Mouse (Mus musculus): ENCODE measurements around the gene Calml4. TPM values are rescaled to one million over a fixed set of nuclear protein-coding genes. Genes with fewer than 3 reads are reported as not detected.

The Calml4 gene
- total and polyA plus RNA-seq, 3 experiments, result not detected

GRCm38 (mm10) chr9:62816323-62817098 is 41.4 kb upstream of the Calml4 start (continued):
- TF ChIP-seq SIN3A (IDR thresholded peaks at IDR 0.05; ENCODE audit: low read length), result 0 out of 2 replicates have a peak, but pooled peaks have one; percentile 82
- no peak for TF ChIP-seq HCFC1 (IDR thresholded peaks at IDR 0.05; ENCODE audit: low read depth, low read length)
- TF ChIP-seq SMC3 (IDR thresholded peaks at IDR 0.05; ENCODE audit: low read depth, low read length), result no peak
- no peak for TF ChIP-seq BHLHE40 (IDR thresholded peaks at IDR 0.05; ENCODE audit: low read depth, low read length)
- no peak for TF ChIP-seq USF1 (IDR thresholded peaks at IDR 0.05; ENCODE audit: low read depth, low read length)
- TF ChIP-seq MAX (IDR thresholded peaks at IDR 0.05; ENCODE audit: low read length), result no peak
- TF ChIP-seq RCOR1 (conservative IDR thresholded peaks at IDR 0.05; ENCODE audit: low read depth, low read length), result peak; percentile 66; the same call in 1 of the 2 replicates
- TF ChIP-seq GABPA (IDR thresholded peaks at IDR 0.05; ENCODE audit: insufficient replicate concordance, low read depth, low read length), result no peak
- no peak for TF ChIP-seq USF2 (conservative IDR thresholded peaks at IDR 0.05; ENCODE audit: low read depth, low read length)
- TF ChIP-seq E2F4 (IDR thresholded peaks at IDR 0.05; ENCODE audit: insufficient replicate concordance, low read depth, low read length), result no peak
- TF ChIP-seq MAZ (IDR thresholded peaks at IDR 0.05; ENCODE audit: low read depth, low read length), result no peak
- TF ChIP-seq NRF1 (IDR thresholded peaks at IDR 0.05; ENCODE audit: low read depth, low read length), result no peak

GRCm38 (mm10) chr9:62817099-62817571 is 40.7 kb upstream of the Calml4 start:
- Histone ChIP-seq H3K36me3 (replicated peaks in 1 of 2; ENCODE audit: control insufficient read depth in 1 of 2, insufficient read depth in 1 of 2, low read length in 1 of 2) (no peaks in the 10 kb centered on the region), H3K9me3 (replicated peaks; ENCODE audit: low read length) (no peaks in the 10 kb centered on the region), H3K9ac (ENCODE audit: insufficient read depth, low read depth) (peak overlapping the region; percentile 12; the same call in 1 of the 2 replicates), H3K4me3 (replicated peaks in 1 of 3; ENCODE audit: low read depth in 2 of 3, low read length in 2 of 3, poor library complexity in 1 of 3) (peak overlapping the region; percentile 10 to 48 (median 47)), H3K27me3 (replicated peaks) (no peaks in the 10 kb centered on the region), H3K79me2 (replicated peaks; ENCODE audit: control insufficient read depth, extremely low read depth, insufficient read depth, poor library complexity, severe bottlenecking) (no peaks in the 10 kb centered on the region), H3K27ac (ENCODE audit: insufficient read depth, low read depth) (peak overlapping the region; percentile 90), H3K4me1 (ENCODE audit: control insufficient read depth in 1 of 2, insufficient read depth in 2 of 2) (peaks cover 18 to 56% of the 10 kb centered on the region in 2 experiments), H3K4me2 (ENCODE audit: insufficient read depth, low read depth, poor library complexity, severe bottlenecking) (peak overlapping the region; percentile 74; the same call in 1 of the 2 replicates)
- DNase-seq (ENCODE audit: extremely low read depth), result peak; percentile 91
- in situ Hi-C loops (cut with MboI; ENCODE audit: low pct_ligation_motif_present, low pct_unique_long_range_greater_than_20kb, low sequenced_read_pairs) (loop anchor here (25.0 kb wide), 1 partner anchor 570 kb away; the partner anchor contains the start of genes 2300009A05Rik and Map2k5), dilution Hi-C loops (cut with MboI; ENCODE audit: extremely low pct_ligation_motif_present, extremely low pct_unique_long_range_greater_than_20kb, low sequenced_read_pairs) (no loop called here)
- TF ChIP-seq USF1 (IDR thresholded peaks at IDR 0.05; ENCODE audit: low read depth, low read length), result peak; percentile 89
- TF ChIP-seq MYC (IDR thresholded peaks at IDR 0.05; ENCODE audit: low read depth, low read length), result no peak
- TF ChIP-seq NRF1 (IDR thresholded peaks at IDR 0.05; ENCODE audit: low read depth, low read length), result no peak
- no peak for TF ChIP-seq ZNF384 (IDR thresholded peaks at IDR 0.05; ENCODE audit: low read depth, low read length)
- TF ChIP-seq CTCF (conservative IDR thresholded peaks at IDR 0.05 in 1 of 2, IDR thresholded peaks at IDR 0.05 in 1 of 2; ENCODE audit: low read depth in 2 of 2, low read length in 2 of 2), result no peak
- no peak for TF ChIP-seq GABPA (IDR thresholded peaks at IDR 0.05; ENCODE audit: insufficient replicate concordance, low read depth, low read length)
- no peak for TF ChIP-seq HCFC1 (IDR thresholded peaks at IDR 0.05; ENCODE audit: low read depth, low read length)
- TF ChIP-seq ZKSCAN1 (IDR thresholded peaks at IDR 0.05; ENCODE audit: borderline replicate concordance, low read depth, low read length), result no peak
- TF ChIP-seq RAD21 (IDR thresholded peaks at IDR 0.05; ENCODE audit: low read depth, low read length), result no peak
- TF ChIP-seq TBP (conservative IDR thresholded peaks at IDR 0.05; ENCODE audit: low read depth, low read length), result 0 out of 2 replicates have a peak, but pooled peaks have one; percentile 56
- no peak for TF ChIP-seq MAFK (IDR thresholded peaks at IDR 0.05; ENCODE audit: insufficient replicate concordance, low read length)
- peak; percentile 91 for TF ChIP-seq USF2 (conservative IDR thresholded peaks at IDR 0.05; ENCODE audit: low read depth, low read length)
- peak; percentile 5; the same call in 1 of the 2 replicates for TF ChIP-seq ELF1 (IDR thresholded peaks at IDR 0.05; ENCODE audit: low read depth, low read length)
- peak; percentile 34; the same call in 1 of the 2 replicates for TF ChIP-seq ETS1 (conservative IDR thresholded peaks at IDR 0.05; ENCODE audit: low read depth, low read length)
- no peak for TF ChIP-seq ZC3H11A (IDR thresholded peaks at IDR 0.05; ENCODE audit: low read depth, low read length)
- TF ChIP-seq ZMIZ1 (IDR thresholded peaks at IDR 0.05; ENCODE audit: low read depth, low read length), result no peak
- no peak for TF ChIP-seq EP300 (IDR thresholded peaks at IDR 0.05; ENCODE audit: low read length)
- peak; percentile 68 for TF ChIP-seq MXI1 (IDR thresholded peaks at IDR 0.05; ENCODE audit: low read depth, low read length)
- TF ChIP-seq JUND (conservative IDR thresholded peaks at IDR 0.05; ENCODE audit: low read depth, low read length), result no peak
- TF ChIP-seq MAZ (IDR thresholded peaks at IDR 0.05; ENCODE audit: low read depth, low read length), result no peak
- TF ChIP-seq CHD2 (IDR thresholded peaks at IDR 0.05; ENCODE audit: low read length), result no peak
- TF ChIP-seq NELFE (IDR thresholded peaks at IDR 0.05; ENCODE audit: low read depth, low read length), result no peak
- TF ChIP-seq IRF4 (IDR thresholded peaks at IDR 0.05; ENCODE audit: low read depth, low read length), result peak; percentile 64; the same call in 1 of the 2 replicates
- no peak for TF ChIP-seq POLR2AphosphoS2 (IDR thresholded peaks at IDR 0.05; ENCODE audit: low read depth, low read length)
- peak; percentile 91; the same call in 1 of the 2 replicates for TF ChIP-seq CHD1 (IDR thresholded peaks at IDR 0.05; ENCODE audit: low read depth, low read length)
- TF ChIP-seq PAX5 (IDR thresholded peaks at IDR 0.05; ENCODE audit: low read length), result no peak
- no peak for TF ChIP-seq UBTF (IDR thresholded peaks at IDR 0.05; ENCODE audit: low read depth, low read length)
- no peak for TF ChIP-seq KAT2A (IDR thresholded peaks at IDR 0.05; ENCODE audit: insufficient replicate concordance, low read length)
- peak; percentile 84 for TF ChIP-seq BHLHE40 (IDR thresholded peaks at IDR 0.05; ENCODE audit: low read depth, low read length)
- no peak for TF ChIP-seq RCOR1 (conservative IDR thresholded peaks at IDR 0.05; ENCODE audit: low read depth, low read length)
